Mouse (Mus musculus): Measurements from ENCODE around the gene Stk4. TPM values are rescaled to one million over a fixed set of nuclear protein-coding genes. Genes with fewer than 3 reads are reported as not detected.

Gene Stk4
- total and polyA plus RNA-seq, 3 experiments, result 51.4 to 77.5 (median 64.4) TPM

DNA sequence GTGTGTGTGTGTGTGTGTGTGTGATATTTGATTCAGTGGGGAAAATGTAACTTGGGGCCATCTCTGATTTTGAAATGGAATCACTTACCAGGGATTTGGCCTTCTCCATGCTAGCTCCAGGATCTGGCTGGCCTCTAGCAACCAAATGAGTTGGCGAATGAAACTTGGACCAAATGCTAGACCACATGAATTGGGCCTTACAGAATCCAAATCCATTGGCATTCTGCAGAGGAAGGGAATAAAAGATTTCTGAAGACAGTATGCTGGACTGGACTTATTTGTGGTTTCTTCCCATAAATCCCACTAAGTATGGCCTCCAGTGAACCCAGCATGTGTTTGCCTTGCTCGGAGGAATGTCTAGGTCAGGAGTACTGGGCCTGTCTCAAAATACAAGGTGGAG lies 88.7 kb downstream of the Stk4 start:
- H3K9ac ChIP-seq (ENCODE audit: insufficient read depth, low read depth), result no peak overlapping the region
- dilution Hi-C loops (cut with MboI; ENCODE audit: extremely low pct_ligation_motif_present, extremely low pct_unique_long_range_greater_than_20kb, low sequenced_read_pairs), result no loop called here
- no peak for DNase-seq (ENCODE audit: extremely low read depth)
- in situ Hi-C loops (cut with MboI; ENCODE audit: low pct_ligation_motif_present, low pct_unique_long_range_greater_than_20kb, low sequenced_read_pairs), result no loop called here
- no peaks in the 10 kb centered on the region for H3K27me3 ChIP-seq (replicated peaks)
- H3K27ac ChIP-seq (ENCODE audit: insufficient read depth, low read depth), result no peak overlapping the region
- no peak overlapping the region for H3K4me3 ChIP-seq (replicated peaks in 1 of 3; ENCODE audit: low read depth in 2 of 3, low read length in 2 of 3, poor library complexity in 1 of 3)
- no peak overlapping the region for H3K4me2 ChIP-seq (ENCODE audit: insufficient read depth, low read depth, poor library complexity, severe bottlenecking)
- no peaks in the 10 kb centered on the region for H3K79me2 ChIP-seq (replicated peaks; ENCODE audit: control insufficient read depth, extremely low read depth, insufficient read depth, poor library complexity, severe bottlenecking)
- no peak for TF ChIP-seq USF2 (conservative IDR thresholded peaks at IDR 0.05; ENCODE audit: low read depth, low read length)
- TF ChIP-seq EP300 (IDR thresholded peaks at IDR 0.05; ENCODE audit: low read length), result no peak
- TF ChIP-seq RCOR1 (conservative IDR thresholded peaks at IDR 0.05; ENCODE audit: low read depth, low read length), result no peak
- no peaks in the 10 kb centered on the region for H3K4me1 ChIP-seq (ENCODE audit: control insufficient read depth in 1 of 2, insufficient read depth in 2 of 2)
- H3K9me3 ChIP-seq (replicated peaks; ENCODE audit: low read length), result no peaks in the 10 kb centered on the region
- H3K36me3 ChIP-seq (replicated peaks in 1 of 2; ENCODE audit: control insufficient read depth in 1 of 2, insufficient read depth in 1 of 2, low read length in 1 of 2), result peaks cover 22 to 48% of the 10 kb centered on the region in 2 experiments

- no peak overlapping the region for H3K4me3 ChIP-seq (replicated peaks in 1 of 3; ENCODE audit: low read depth in 2 of 3, low read length in 2 of 3, poor library complexity in 1 of 3)
- peaks cover 2 to 23% of the 10 kb centered on the region in 2 experiments for H3K36me3 ChIP-seq (replicated peaks in 1 of 2; ENCODE audit: control insufficient read depth in 1 of 2, insufficient read depth in 1 of 2, low read length in 1 of 2)
- in situ Hi-C loops (cut with MboI; ENCODE audit: low pct_ligation_motif_present, low pct_unique_long_range_greater_than_20kb, low sequenced_read_pairs) (no loop called here), dilution Hi-C loops (cut with MboI; ENCODE audit: extremely low pct_ligation_motif_present, extremely low pct_unique_long_range_greater_than_20kb, low sequenced_read_pairs) (no loop called here)
- no peaks in the 10 kb centered on the region for H3K27me3 ChIP-seq (replicated peaks)
- H3K4me1 ChIP-seq (ENCODE audit: control insufficient read depth in 1 of 2, insufficient read depth in 2 of 2), result no peaks in the 10 kb centered on the region
- H3K9me3 ChIP-seq (replicated peaks; ENCODE audit: low read length), result no peaks in the 10 kb centered on the region
- DNase-seq (ENCODE audit: extremely low read depth), result no peak
- no peak overlapping the region for H3K4me2 ChIP-seq (ENCODE audit: insufficient read depth, low read depth, poor library complexity, severe bottlenecking)
- no peak for TF ChIP-seq SIN3A (IDR thresholded peaks at IDR 0.05; ENCODE audit: low read length)
- no peak for TF ChIP-seq USF1 (IDR thresholded peaks at IDR 0.05; ENCODE audit: low read depth, low read length)
- TF ChIP-seq POLR2A (IDR thresholded peaks at IDR 0.05; ENCODE audit: low read depth, low read length), result no peak
- TF ChIP-seq GABPA (IDR thresholded peaks at IDR 0.05; ENCODE audit: insufficient replicate concordance, low read depth, low read length), result no peak
- no peak for TF ChIP-seq ZMIZ1 (IDR thresholded peaks at IDR 0.05; ENCODE audit: low read depth, low read length)
- no peak for TF ChIP-seq TCF12 (IDR thresholded peaks at IDR 0.05; ENCODE audit: low read depth, low read length)
- TF ChIP-seq POLR2AphosphoS2 (IDR thresholded peaks at IDR 0.05; ENCODE audit: low read depth, low read length), result no peak
- no peak for TF ChIP-seq ETS1 (conservative IDR thresholded peaks at IDR 0.05; ENCODE audit: low read depth, low read length)
- no peak for TF ChIP-seq MAX (IDR thresholded peaks at IDR 0.05; ENCODE audit: low read length)
- TF ChIP-seq CHD2 (IDR thresholded peaks at IDR 0.05; ENCODE audit: low read length), result no peak
- no peak overlapping the region for H3K9ac ChIP-seq (ENCODE audit: insufficient read depth, low read depth)
- H3K79me2 ChIP-seq (replicated peaks; ENCODE audit: control insufficient read depth, extremely low read depth, insufficient read depth, poor library complexity, severe bottlenecking), result no peaks in the 10 kb centered on the region
- H3K27ac ChIP-seq (ENCODE audit: insufficient read depth, low read depth), result no peak overlapping the region
Observed at GRCm38 (mm10) chr2:164161515-164162055, 91.5 kb downstream of the Stk4 start.

DNA sequence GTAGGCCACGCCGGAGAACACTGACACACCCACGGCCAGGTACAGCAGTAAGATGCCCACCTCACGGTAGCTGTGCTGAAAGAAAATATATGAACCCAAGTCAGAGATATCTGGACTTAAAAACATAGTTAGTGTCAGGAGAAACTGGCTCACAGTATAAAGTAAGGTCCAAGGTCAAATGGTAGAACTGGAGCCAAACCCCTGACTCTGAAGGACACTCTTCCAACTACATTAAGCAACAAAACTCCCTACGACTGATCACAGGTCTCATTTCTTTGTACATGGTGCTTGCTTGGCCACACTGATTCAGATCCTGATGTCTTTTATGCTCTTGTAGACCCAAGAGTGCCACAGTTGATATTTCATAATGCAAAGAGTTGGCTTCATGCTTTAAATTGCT lies 94.8 kb downstream of the Stk4 start:
- no peak overlapping the region for H3K27ac ChIP-seq (ENCODE audit: insufficient read depth, low read depth)

More for the DNA sequence above, 94.8 kb downstream of the Stk4 start:
- Histone ChIP-seq H3K27me3 (replicated peaks) (no peaks in the 10 kb centered on the region), H3K9me3 (replicated peaks; ENCODE audit: low read length) (peaks cover 10% of the 10 kb centered on the region), H3K36me3 (replicated peaks in 1 of 2; ENCODE audit: control insufficient read depth in 1 of 2, insufficient read depth in 1 of 2, low read length in 1 of 2) (peaks cover 0 to 3% of the 10 kb centered on the region in 2 experiments), H3K79me2 (replicated peaks; ENCODE audit: control insufficient read depth, extremely low read depth, insufficient read depth, poor library complexity, severe bottlenecking) (no peaks in the 10 kb centered on the region), H3K4me3 (replicated peaks in 1 of 3; ENCODE audit: low read depth in 2 of 3, low read length in 2 of 3, poor library complexity in 1 of 3) (no peak overlapping the region), H3K9ac (ENCODE audit: insufficient read depth, low read depth) (no peak overlapping the region), H3K4me1 (ENCODE audit: control insufficient read depth in 1 of 2, insufficient read depth in 2 of 2) (no peaks in the 10 kb centered on the region), H3K4me2 (ENCODE audit: insufficient read depth, low read depth, poor library complexity, severe bottlenecking) (no peak overlapping the region)
- in situ Hi-C loops (cut with MboI; ENCODE audit: low pct_ligation_motif_present, low pct_unique_long_range_greater_than_20kb, low sequenced_read_pairs), result no loop called here
- TF ChIP-seq USF1 (IDR thresholded peaks at IDR 0.05; ENCODE audit: low read depth, low read length), result no peak
- no peak for TF ChIP-seq MAFK (IDR thresholded peaks at IDR 0.05; ENCODE audit: insufficient replicate concordance, low read length)
- no peak for TF ChIP-seq ETS1 (conservative IDR thresholded peaks at IDR 0.05; ENCODE audit: low read depth, low read length)
- no peak for TF ChIP-seq NRF1 (IDR thresholded peaks at IDR 0.05; ENCODE audit: low read depth, low read length)
- no peak for TF ChIP-seq RAD21 (IDR thresholded peaks at IDR 0.05; ENCODE audit: low read depth, low read length)
- DNase-seq (ENCODE audit: extremely low read depth), result no peak
- dilution Hi-C loops (cut with MboI; ENCODE audit: extremely low pct_ligation_motif_present, extremely low pct_unique_long_range_greater_than_20kb, low sequenced_read_pairs), result no loop called here
